Mouse (Mus musculus): ENCODE measurements around the gene Aspg. TPM values are rescaled to one million over a fixed set of nuclear protein-coding genes. Genes with fewer than 3 reads are reported as not detected.

Gene Aspg
- polyA plus RNA-seq, 1 experiment = not detected

- no peak for TF ChIP-seq FLI1 (IDR thresholded peaks at IDR 0.05; ENCODE audit: low read length)
- TF ChIP-seq GATA1 (IDR thresholded peaks at IDR 0.05; ENCODE audit: borderline replicate concordance, low read length) = no peak
These were observed 5.8 kb downstream of the Aspg start for GRCm38 (mm10) chr12:112112235-112112634.

GRCm38 (mm10) chr12:112112686-112113396 lies 6.4 kb downstream of the Aspg start:
- no peaks in the 10 kb centered on the region for H3K9me3 ChIP-seq
- no peak for TF ChIP-seq GATA1 (IDR thresholded peaks at IDR 0.05; ENCODE audit: borderline replicate concordance, low read length)
- no peak for TF ChIP-seq FLI1 (IDR thresholded peaks at IDR 0.05; ENCODE audit: low read length)
- no peak overlapping the region for H3K4me3 ChIP-seq (replicated peaks)
- peaks cover 9% of the 10 kb centered on the region for H3K4me1 ChIP-seq
- H3K36me3 ChIP-seq (replicated peaks; ENCODE audit: low read length) = no peaks in the 10 kb centered on the region
- H3K27me3 ChIP-seq (replicated peaks) = peaks cover 82% of the 10 kb centered on the region

More at GRCm38 (mm10) chr12:112112235-112112634, 5.8 kb downstream of the Aspg start:
- peaks cover 9% of the 10 kb centered on the region for H3K4me1 ChIP-seq
- no peaks in the 10 kb centered on the region for H3K9me3 ChIP-seq
- H3K36me3 ChIP-seq (replicated peaks; ENCODE audit: low read length) = no peaks in the 10 kb centered on the region
- peaks cover 82% of the 10 kb centered on the region for H3K27me3 ChIP-seq (replicated peaks)
- H3K4me3 ChIP-seq (replicated peaks) = no peak overlapping the region

GRCm38 (mm10) chr12:112113710-112114109 lies 7.2 kb downstream of the Aspg start:
- Histone ChIP-seq H3K36me3 (replicated peaks; ENCODE audit: low read length) (no peaks in the 10 kb centered on the region), H3K9me3 (no peaks in the 10 kb centered on the region), H3K27me3 (replicated peaks) (peaks cover 84% of the 10 kb centered on the region), H3K4me1 (peaks cover 9% of the 10 kb centered on the region), H3K4me3 (replicated peaks) (no peak overlapping the region)
- no peak for TF ChIP-seq GATA1 (IDR thresholded peaks at IDR 0.05; ENCODE audit: borderline replicate concordance, low read length)
- no peak for TF ChIP-seq FLI1 (IDR thresholded peaks at IDR 0.05; ENCODE audit: low read length)

- Histone ChIP-seq H3K4me1 (peaks cover 9% of the 10 kb centered on the region), H3K4me3 (replicated peaks) (no peak overlapping the region), H3K27me3 (replicated peaks) (peaks cover 86% of the 10 kb centered on the region), H3K36me3 (replicated peaks; ENCODE audit: low read length) (no peaks in the 10 kb centered on the region), H3K9me3 (no peaks in the 10 kb centered on the region)
- TF ChIP-seq FLI1 (IDR thresholded peaks at IDR 0.05; ENCODE audit: low read length) = no peak
- no peak for TF ChIP-seq GATA1 (IDR thresholded peaks at IDR 0.05; ENCODE audit: borderline replicate concordance, low read length)
These were observed 10.5 kb downstream of the Aspg start for GRCm38 (mm10) chr12:112117006-112117405.

- no peak overlapping the region for H3K4me3 ChIP-seq (replicated peaks)
- peaks cover 8% of the 10 kb centered on the region for H3K4me1 ChIP-seq
- H3K27me3 ChIP-seq (replicated peaks) = peaks cover 85% of the 10 kb centered on the region
- H3K9me3 ChIP-seq = no peaks in the 10 kb centered on the region
- no peak for TF ChIP-seq FLI1 (IDR thresholded peaks at IDR 0.05; ENCODE audit: low read length)
- no peak for TF ChIP-seq GATA1 (IDR thresholded peaks at IDR 0.05; ENCODE audit: borderline replicate concordance, low read length)
- H3K36me3 ChIP-seq (replicated peaks; ENCODE audit: low read length) = no peaks in the 10 kb centered on the region
These were observed 11.2 kb downstream of the Aspg start for GRCm38 (mm10) chr12:112117649-112118048.

- no peak overlapping the region for H3K4me3 ChIP-seq (replicated peaks)
- TF ChIP-seq FLI1 (IDR thresholded peaks at IDR 0.05; ENCODE audit: low read length) (no peak), GATA1 (IDR thresholded peaks at IDR 0.05; ENCODE audit: borderline replicate concordance, low read length) (no peak)
- peaks cover 84% of the 10 kb centered on the region for H3K27me3 ChIP-seq (replicated peaks)
- H3K4me1 ChIP-seq = no peaks in the 10 kb centered on the region
- H3K36me3 ChIP-seq (replicated peaks; ENCODE audit: low read length) = no peaks in the 10 kb centered on the region
- no peaks in the 10 kb centered on the region for H3K9me3 ChIP-seq
These were observed 14.7 kb downstream of the Aspg start for GRCm38 (mm10) chr12:112121188-112121587.

- no peaks in the 10 kb centered on the region for H3K36me3 ChIP-seq (replicated peaks; ENCODE audit: low read length)
- no peak overlapping the region for H3K4me3 ChIP-seq (replicated peaks)
- H3K9me3 ChIP-seq = no peaks in the 10 kb centered on the region
- peaks cover 11% of the 10 kb centered on the region for H3K4me1 ChIP-seq
- peaks cover 92% of the 10 kb centered on the region for H3K27me3 ChIP-seq (replicated peaks)
- TF ChIP-seq GATA1 (IDR thresholded peaks at IDR 0.05; ENCODE audit: borderline replicate concordance, low read length) = no peak
- no peak for TF ChIP-seq FLI1 (IDR thresholded peaks at IDR 0.05; ENCODE audit: low read length)
These were observed 19.4 kb downstream of the Aspg start for GRCm38 (mm10) chr12:112125903-112126302.

GRCm38 (mm10) chr12:112126931-112127635 lies 20.6 kb downstream of the Aspg start:
- H3K9me3 ChIP-seq = no peaks in the 10 kb centered on the region
- peaks cover 13% of the 10 kb centered on the region for H3K4me1 ChIP-seq
- no peaks in the 10 kb centered on the region for H3K36me3 ChIP-seq (replicated peaks; ENCODE audit: low read length)
- no peak overlapping the region for H3K4me3 ChIP-seq (replicated peaks)
- TF ChIP-seq GATA1 (IDR thresholded peaks at IDR 0.05; ENCODE audit: borderline replicate concordance, low read length) (no peak), FLI1 (IDR thresholded peaks at IDR 0.05; ENCODE audit: low read length) (no peak)
- peaks cover 92% of the 10 kb centered on the region for H3K27me3 ChIP-seq (replicated peaks)

GRCm38 (mm10) chr12:112128526-112128925 lies 22.0 kb downstream of the Aspg start:
- Histone ChIP-seq H3K36me3 (replicated peaks; ENCODE audit: low read length) (no peaks in the 10 kb centered on the region), H3K4me3 (replicated peaks) (no peak overlapping the region), H3K27me3 (replicated peaks) (peaks cover 93% of the 10 kb centered on the region), H3K4me1 (peaks cover 13% of the 10 kb centered on the region), H3K9me3 (no peaks in the 10 kb centered on the region)
- TF ChIP-seq GATA1 (IDR thresholded peaks at IDR 0.05; ENCODE audit: borderline replicate concordance, low read length) = no peak
- TF ChIP-seq FLI1 (IDR thresholded peaks at IDR 0.05; ENCODE audit: low read length) = no peak

- Histone ChIP-seq H3K9me3 (no peaks in the 10 kb centered on the region), H3K27me3 (replicated peaks) (peaks cover 91% of the 10 kb centered on the region), H3K4me1 (peaks cover 13% of the 10 kb centered on the region), H3K4me3 (replicated peaks) (no peak overlapping the region), H3K36me3 (replicated peaks; ENCODE audit: low read length) (no peaks in the 10 kb centered on the region)
- TF ChIP-seq FLI1 (IDR thresholded peaks at IDR 0.05; ENCODE audit: low read length) (no peak), GATA1 (IDR thresholded peaks at IDR 0.05; ENCODE audit: borderline replicate concordance, low read length) (no peak)
These were observed 22.9 kb downstream of the Aspg start for GRCm38 (mm10) chr12:112129300-112129856.

All from megakaryocyte, embryonic 14.5 days (primary cell).